In genomic region chr11:109297031-109297430, GRCm38 (mm10) we compare ENCODE assay signal across 9 mouse cellular contexts. TPM values are rescaled to one million over a fixed set of nuclear protein-coding genes. Genes with fewer than 3 reads are reported as not detected.
A peak's percentile ranks its signal among the peaks of the same experiment; 100 is the strongest.
DNase-seq lines count a peak whose midpoint lies in the region; ATAC-seq lines count a peak whose summit lies in the region.
"Had no signal": no experiment of that assay in that cellular context is flagged by ENCODE, and none has a peak within 500 bp of the region (broad histone marks: within the 10 kb centered on the region; RNA-seq: fewer than 3 reads in every experiment).

No protein-coding gene starts in this region.

- 84% methylated on average over 7 of the region's 7 CpGs for WGBS in lung, embryonic 16.5 days
- WGBS in hindbrain, embryonic 15.5 days = 81% methylated on average over 7 of the region's 7 CpGs
- WGBS in midbrain, embryonic 12.5 days = 66% methylated on average over 7 of the region's 7 CpGs

- H3K4me2 ChIP-seq in lung, embryonic 16.5 days (ENCODE audit: low read depth, low read length) = peak overlapping the region; percentile 90; the same call in 1 of the 2 replicates
- H3K4me2 ChIP-seq in hindbrain, embryonic 15.5 days = peak overlapping the region; percentile 95
- H3K4me2 ChIP-seq in midbrain, embryonic 12.5 days (replicated peaks) = peak overlapping the region; percentile 75

- H3K9ac ChIP-seq in lung, embryonic 16.5 days (ENCODE audit: low read length) = 0 out of 2 replicates have a peak overlapping the region, but pooled peaks have one; percentile 67
- peak overlapping the region; percentile 70; the same call in 1 of the 2 replicates for H3K9ac ChIP-seq in hindbrain, embryonic 15.5 days
- no peak overlapping the region for H3K9ac ChIP-seq in midbrain, embryonic 12.5 days (replicated peaks)
- H3K9ac ChIP-seq: liver, embryonic 15.5 days had no signal

- H3K27me3 ChIP-seq in lung, embryonic 16.5 days (ENCODE audit: control insufficient read depth, insufficient read depth, low read depth, low read length) = no peaks in the 10 kb centered on the region; the same call in 1 of the 2 replicates
- no peaks in the 10 kb centered on the region for H3K27me3 ChIP-seq in hindbrain, embryonic 15.5 days
- peaks cover 30% of the 10 kb centered on the region for H3K27me3 ChIP-seq in midbrain, embryonic 12.5 days

- no peak for DNase-seq in lung, postnatal 36 days
- no peak for DNase-seq in thymus, postnatal 36 days
- no peak for DNase-seq in adrenal gland, adult 8-10 months
- DNase-seq in layer of hippocampus, adult 11-12 months (ENCODE audit: low spot score) = no peak
- DNase-seq: cerebellum, postnatal 36 days had no signal

- no peak overlapping the region for H3K27ac ChIP-seq in lung, embryonic 16.5 days (ENCODE audit: low read length)
- H3K27ac ChIP-seq in hindbrain, embryonic 15.5 days (replicated peaks) = no peak overlapping the region
- H3K27ac ChIP-seq in midbrain, embryonic 12.5 days (replicated peaks) = no peak overlapping the region
- H3K27ac ChIP-seq: liver, embryonic 15.5 days had no signal

- no peak overlapping the region for H3K4me3 ChIP-seq in lung, embryonic 16.5 days (ENCODE audit: low read length)
- H3K4me3 ChIP-seq in hindbrain, embryonic 15.5 days = peak overlapping the region; percentile 61
- H3K4me3 ChIP-seq in midbrain, embryonic 12.5 days = peak overlapping the region; percentile 46

- no peaks in the 10 kb centered on the region for H3K36me3 ChIP-seq in lung, embryonic 16.5 days (ENCODE audit: control insufficient read depth, insufficient read depth, low read length)
- H3K36me3 ChIP-seq in hindbrain, embryonic 15.5 days = no peaks in the 10 kb centered on the region
- no peaks in the 10 kb centered on the region for H3K36me3 ChIP-seq in midbrain, embryonic 12.5 days
- H3K36me3 ChIP-seq: liver, embryonic 15.5 days had no signal

- no peak for ATAC-seq in lung, embryonic 16.5 days (ENCODE audit: low read depth)
- ATAC-seq in hindbrain, embryonic 15.5 days (ENCODE audit: low FRiP score, low read depth) = no peak
- no peak for ATAC-seq in midbrain, embryonic 12.5 days (ENCODE audit: low FRiP score, low read depth)

- peaks cover 6% of the 10 kb centered on the region for H3K4me1 ChIP-seq in lung, embryonic 16.5 days (replicated peaks; ENCODE audit: control insufficient read depth, insufficient read depth, low read length)
- H3K4me1 ChIP-seq in hindbrain, embryonic 15.5 days (replicated peaks) = peaks cover 24% of the 10 kb centered on the region
- H3K4me1 ChIP-seq in midbrain, embryonic 12.5 days = peaks cover 8% of the 10 kb centered on the region; the same call in 1 of the 2 replicates

- H3K9me3 ChIP-seq in lung, embryonic 16.5 days (ENCODE audit: control insufficient read depth, low read length) = no peaks in the 10 kb centered on the region
- no peaks in the 10 kb centered on the region for H3K9me3 ChIP-seq in hindbrain, embryonic 15.5 days
- no peaks in the 10 kb centered on the region for H3K9me3 ChIP-seq in midbrain, embryonic 12.5 days
- H3K9me3 ChIP-seq: liver, embryonic 15.5 days had no signal

RNA-seq across cellular contexts. Expression of gene Rgs9, which starts 0.9 kb away (rescaled TPM):
- 1.5 and 2.2 TPM in 2 replicates for polyA plus RNA-seq in lung, embryonic 16.5 days (2015; fragmentation: Nextera tagmentation; extraction: Ambion mirVana)
- polyA plus RNA-seq in hindbrain, embryonic 15.5 days (2015; fragmentation: Nextera tagmentation; extraction: Ambion mirVana) = 11.8 and 12.4 TPM in 2 replicates
- 3.8 and 4.3 TPM in 2 replicates for polyA plus RNA-seq in midbrain, embryonic 12.5 days (2016; fragmentation: Nextera tagmentation; extraction: Ambion mirVana)
- 1 to 10 TPM; 4.9 to 9.8 (median 7.4) TPM for total RNA-seq in adrenal gland, adult 8-10 months (2022)
